Comparison of ENCODE assay signal across 25 mouse cellular contexts in the genomic region with DNA sequence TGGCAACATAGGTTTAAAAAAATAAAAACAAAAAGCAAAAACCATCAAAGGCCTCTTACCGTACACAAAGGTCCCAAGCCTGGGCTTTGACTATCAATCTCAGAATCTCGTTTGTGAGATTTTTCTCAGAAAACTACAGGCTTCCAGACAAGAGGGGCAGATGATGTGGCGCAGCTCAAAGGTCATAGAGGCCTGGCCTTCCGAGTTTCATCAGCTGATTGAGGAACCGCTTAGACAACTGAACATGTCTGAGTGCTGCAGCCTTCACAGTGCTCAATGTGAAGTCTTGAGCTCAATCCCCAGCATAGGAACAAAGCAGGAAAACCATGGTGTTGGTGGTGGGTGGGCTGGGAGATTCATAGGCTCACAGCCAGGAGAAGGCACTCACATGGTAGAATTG.
DNase-seq lines count a peak whose midpoint lies in the region; ATAC-seq and TF ChIP-seq lines count a peak whose summit lies in the region.
"Had no signal": no experiment of that assay in that cellular context is flagged by ENCODE, and none has a peak within 500 bp of the region (broad histone marks: within the 10 kb centered on the region; RNA-seq: fewer than 3 reads in every experiment).

No protein-coding gene starts in this region.

- peaks cover 48% of the 10 kb centered on the region for H3K4me1 ChIP-seq in hindbrain, embryonic 12.5 days
- H3K4me1 ChIP-seq in hindbrain, postnatal 0 days (ENCODE audit: insufficient read depth, low read length), result peaks cover 18% of the 10 kb centered on the region
- peaks cover 51% of the 10 kb centered on the region for H3K4me1 ChIP-seq in midbrain, embryonic 13.5 days (replicated peaks)
- peaks cover 23% of the 10 kb centered on the region for H3K4me1 ChIP-seq in midbrain, embryonic 11.5 days (ENCODE audit: control insufficient read depth, insufficient read depth, low read length)
- H3K4me1 ChIP-seq in midbrain, embryonic 14.5 days (ENCODE audit: control insufficient read depth, insufficient read depth, low read length), result peaks cover 29% of the 10 kb centered on the region
- peaks cover 36% of the 10 kb centered on the region for H3K4me1 ChIP-seq in neural tube, embryonic 15.5 days
- H3K4me1 ChIP-seq: lung, embryonic 15.5 days had no signal

- 0 out of 2 replicates have a peak overlapping the region, but pooled peaks have one; percentile 86 for H3K27ac ChIP-seq in hindbrain, embryonic 12.5 days
- H3K27ac ChIP-seq in hindbrain, postnatal 0 days, result no peak overlapping the region
- peak overlapping the region; percentile 88 for H3K27ac ChIP-seq in midbrain, embryonic 13.5 days
- H3K27ac ChIP-seq in midbrain, embryonic 11.5 days (ENCODE audit: low read depth, low read length), result no peak overlapping the region
- peak overlapping the region; percentile 80 for H3K27ac ChIP-seq in midbrain, embryonic 14.5 days (replicated peaks; ENCODE audit: low read depth, low read length)
- peak overlapping the region; percentile 64; the same call in 1 of the 2 replicates for H3K27ac ChIP-seq in neural tube, embryonic 15.5 days (replicated peaks)
- H3K27ac ChIP-seq: limb, embryonic 13.5 days; lung, embryonic 15.5 days had no signal

- peaks cover 10% of the 10 kb centered on the region; the same call in 1 of the 2 replicates for H3K27me3 ChIP-seq in hindbrain, embryonic 12.5 days
- no peaks in the 10 kb centered on the region for H3K27me3 ChIP-seq in hindbrain, postnatal 0 days (ENCODE audit: insufficient read depth, low read length)
- H3K27me3 ChIP-seq in midbrain, embryonic 13.5 days, result peaks cover 7% of the 10 kb centered on the region; the same call in 1 of the 2 replicates
- H3K27me3 ChIP-seq in midbrain, embryonic 11.5 days (ENCODE audit: control insufficient read depth, insufficient read depth, low read length), result no peaks in the 10 kb centered on the region
- H3K27me3 ChIP-seq in midbrain, embryonic 14.5 days (ENCODE audit: control insufficient read depth, insufficient read depth, low read length), result no peaks in the 10 kb centered on the region
- H3K27me3 ChIP-seq in neural tube, embryonic 15.5 days (replicated peaks), result peaks cover 5% of the 10 kb centered on the region; the same call in 1 of the 2 replicates
- H3K27me3 ChIP-seq: limb, embryonic 13.5 days; Patski had no signal

- no peak overlapping the region for H3K9ac ChIP-seq in hindbrain, embryonic 12.5 days
- no peak overlapping the region for H3K9ac ChIP-seq in hindbrain, postnatal 0 days (replicated peaks; ENCODE audit: low read length)
- no peak overlapping the region for H3K9ac ChIP-seq in midbrain, embryonic 13.5 days (replicated peaks)
- H3K9ac ChIP-seq in midbrain, embryonic 11.5 days (ENCODE audit: low read length), result no peak overlapping the region
- no peak overlapping the region for H3K9ac ChIP-seq in midbrain, embryonic 14.5 days (replicated peaks; ENCODE audit: low read length)
- H3K9ac ChIP-seq in neural tube, embryonic 15.5 days (replicated peaks), result no peak overlapping the region
- H3K9ac ChIP-seq: limb, embryonic 13.5 days; lung, embryonic 15.5 days had no signal

- DNase-seq in hindbrain, postnatal 0 days (ENCODE audit: low spot score), result no peak
- no peak for DNase-seq in midbrain, embryonic 11.5 days (ENCODE audit: low spot score, missing footprints)
- DNase-seq in midbrain, embryonic 14.5 days, result no peak
- DNase-seq in lung, postnatal 4 days, result no peak
- DNase-seq in cerebellum, adult 9-11 months, result no peak
- DNase-seq: adrenal gland, postnatal 14 days; cerebellum, adult 18-20 months; cerebellum, postnatal 25 days; gastrocnemius, postnatal 14 days; heart, adult 18-20 months; heart, postnatal 36 days; kidney, postnatal 14 days; layer of hippocampus, adult 9-11 months; right cerebral cortex, postnatal 4 days; thymus, adult 2 months; thymus, postnatal 36 days had no signal

- no peak overlapping the region for H3K4me3 ChIP-seq in hindbrain, embryonic 12.5 days
- H3K4me3 ChIP-seq in hindbrain, postnatal 0 days (ENCODE audit: low read length), result no peak overlapping the region
- H3K4me3 ChIP-seq in midbrain, embryonic 13.5 days (replicated peaks), result no peak overlapping the region
- H3K4me3 ChIP-seq in midbrain, embryonic 11.5 days (ENCODE audit: low read depth, low read length), result no peak overlapping the region
- H3K4me3 ChIP-seq in midbrain, embryonic 14.5 days (replicated peaks; ENCODE audit: low read depth, low read length), result no peak overlapping the region
- no peak overlapping the region for H3K4me3 ChIP-seq in neural tube, embryonic 15.5 days (replicated peaks)
- H3K4me3 ChIP-seq: limb, embryonic 13.5 days; lung, embryonic 15.5 days had no signal

- H3K9me3 ChIP-seq in hindbrain, embryonic 12.5 days (replicated peaks), result no peaks in the 10 kb centered on the region
- no peaks in the 10 kb centered on the region for H3K9me3 ChIP-seq in hindbrain, postnatal 0 days (ENCODE audit: low read length)
- no peaks in the 10 kb centered on the region for H3K9me3 ChIP-seq in midbrain, embryonic 13.5 days
- H3K9me3 ChIP-seq in midbrain, embryonic 11.5 days (ENCODE audit: control insufficient read depth, low read length), result no peaks in the 10 kb centered on the region
- H3K9me3 ChIP-seq in midbrain, embryonic 14.5 days (ENCODE audit: control insufficient read depth, low read length), result no peaks in the 10 kb centered on the region
- H3K9me3 ChIP-seq in neural tube, embryonic 15.5 days (replicated peaks), result no peaks in the 10 kb centered on the region
- H3K9me3 ChIP-seq: limb, embryonic 13.5 days; lung, embryonic 15.5 days had no signal

- 79% methylated on average over 5 of the region's 5 CpGs for WGBS in hindbrain, embryonic 12.5 days
- 82% methylated on average over 5 of the region's 5 CpGs for whole genome bisulfite sequencing in hindbrain, postnatal 0 days
- 82% methylated on average over 5 of the region's 5 CpGs for WGBS in midbrain, embryonic 13.5 days
- 84% methylated on average over 5 of the region's 5 CpGs for WGBS in midbrain, embryonic 11.5 days
- WGBS in midbrain, embryonic 14.5 days, result 88% methylated on average over 5 of the region's 5 CpGs
- 87% methylated on average over 5 of the region's 5 CpGs for WGBS in neural tube, embryonic 15.5 days

- no peak for ATAC-seq in hindbrain, embryonic 12.5 days (ENCODE audit: low FRiP score)
- ATAC-seq in hindbrain, postnatal 0 days, result no peak
- ATAC-seq in midbrain, embryonic 13.5 days, result no peak
- no peak for ATAC-seq in midbrain, embryonic 11.5 days (ENCODE audit: low FRiP score)
- ATAC-seq in midbrain, embryonic 14.5 days (ENCODE audit: low FRiP score, low TSS enrichment), result no peak
- ATAC-seq in neural tube, embryonic 15.5 days (ENCODE audit: low FRiP score), result no peak
- ATAC-seq: forebrain, embryonic 14.5 days; Patski had no signal

- H3K36me3 ChIP-seq in hindbrain, embryonic 12.5 days, result no peaks in the 10 kb centered on the region
- H3K36me3 ChIP-seq in hindbrain, postnatal 0 days (ENCODE audit: insufficient read depth, low read length), result no peaks in the 10 kb centered on the region
- no peaks in the 10 kb centered on the region for H3K36me3 ChIP-seq in midbrain, embryonic 13.5 days
- no peaks in the 10 kb centered on the region for H3K36me3 ChIP-seq in midbrain, embryonic 11.5 days (ENCODE audit: control insufficient read depth, insufficient read depth, low read length)
- no peaks in the 10 kb centered on the region for H3K36me3 ChIP-seq in midbrain, embryonic 14.5 days (ENCODE audit: control insufficient read depth, insufficient read depth, low read length)
- H3K36me3 ChIP-seq in neural tube, embryonic 15.5 days, result no peaks in the 10 kb centered on the region
- H3K36me3 ChIP-seq: limb, embryonic 13.5 days; lung, embryonic 15.5 days had no signal

- no peak overlapping the region for H3K4me2 ChIP-seq in hindbrain, embryonic 12.5 days (replicated peaks)
- H3K4me2 ChIP-seq in hindbrain, postnatal 0 days (ENCODE audit: low read depth, low read length), result no peak overlapping the region
- H3K4me2 ChIP-seq in midbrain, embryonic 13.5 days (replicated peaks), result no peak overlapping the region
- H3K4me2 ChIP-seq in midbrain, embryonic 11.5 days, result no peak overlapping the region
- no peak overlapping the region for H3K4me2 ChIP-seq in midbrain, embryonic 14.5 days (ENCODE audit: low read length)
- no peak overlapping the region for H3K4me2 ChIP-seq in neural tube, embryonic 15.5 days
- H3K4me2 ChIP-seq: heart, embryonic 11.5 days; limb, embryonic 13.5 days; liver, embryonic 11.5 days; lung, embryonic 15.5 days had no signal

- TF ChIP-seq CTCF in hindbrain, postnatal 0 days (IDR thresholded peaks at IDR 0.05; ENCODE audit: low read depth), result no peak

Comparison
In these comparisons a context has a peak if more than half of its experiments do, and no peak if none do; other contexts are left out.
1. H3K27ac ChIP-seq: peak in hindbrain, embryonic 12.5 days (single experiment), midbrain, embryonic 13.5 days (single experiment), midbrain, embryonic 14.5 days (single experiment) and neural tube, embryonic 15.5 days (single experiment); none in hindbrain, postnatal 0 days (single experiment) and midbrain, embryonic 11.5 days (single experiment).